Mouse (Mus musculus) cerebellum, postnatal 25 days (tissue): ENCODE measurements around the gene Ddah2.
"Not testable (repeated sequence)": the region's sequence is repeated elsewhere in the genome, so short reads cannot be mapped to it uniquely, and the experiment has no call there.

ENCODE experiments used
- DNase-seq, 2 experiments: peaks; one replicate each; pipeline ENCODE4 v3.0.0; 2021; ENCODE audit warnings: mixed read lengths in 2 of 2

Gene Ddah2

GRCm38 (mm10) chr17:35027277-35028068, 31.4 kb upstream of the Ddah2 start, which contains the start of gene Sapcd1:
Gene Sapcd1, minus strand, starts transcription at chr17:35028016.
- DNase-seq = peak; percentile 43 to 60

GRCm38 (mm10) chr17:35028315-35028714, 30.5 kb upstream of the Ddah2 start:
- DNase-seq = no peak

- DNase-seq = peak in 1 of 2 experiments; percentile 41
Measured at GRCm38 (mm10) chr17:35029691-35030532, 28.9 kb upstream of the Ddah2 start.

GRCm38 (mm10) chr17:35031272-35031671, 27.6 kb upstream of the Ddah2 start:
- no peak for DNase-seq

- DNase-seq = no peak
Measured at GRCm38 (mm10) chr17:35031880-35032279, 27.0 kb upstream of the Ddah2 start.

GRCm38 (mm10) chr17:35032323-35032870, 26.4 kb upstream of the Ddah2 start:
- DNase-seq = no peak

- DNase-seq = not testable (repeated sequence)
Measured at GRCm38 (mm10) chr17:35033703-35034102, 25.1 kb upstream of the Ddah2 start.

- DNase-seq = no peak
Measured at GRCm38 (mm10) chr17:35034896-35035295, 23.9 kb upstream of the Ddah2 start.

GRCm38 (mm10) chr17:35039121-35039873, 19.5 kb upstream of the Ddah2 start:
- DNase-seq = no peak

GRCm38 (mm10) chr17:35043794-35044193, 15.0 kb upstream of the Ddah2 start:
- no peak for DNase-seq

GRCm38 (mm10) chr17:35044904-35045806, 13.7 kb upstream of the Ddah2 start:
- DNase-seq = no peak

GRCm38 (mm10) chr17:35045807-35046680, 12.8 kb upstream of the Ddah2 start:
- DNase-seq = no peak

GRCm38 (mm10) chr17:35046681-35047455, 12.0 kb upstream of the Ddah2 start, which contains the start of gene Msh5:
Gene Msh5, minus strand, starts transcription at chr17:35046745.
- peak; percentile 95 to 98 for DNase-seq

- DNase-seq = no peak
Measured at GRCm38 (mm10) chr17:35047688-35048087, 11.1 kb upstream of the Ddah2 start.

- DNase-seq = no peak
Measured at GRCm38 (mm10) chr17:35048149-35048931, 10.5 kb upstream of the Ddah2 start.

GRCm38 (mm10) chr17:35048932-35049440, 9.8 kb upstream of the Ddah2 start:
- DNase-seq = no peak

- DNase-seq = peak in 1 of 2 experiments; percentile 47
Measured at GRCm38 (mm10) chr17:35049561-35050016, 9.2 kb upstream of the Ddah2 start, which contains the start of gene Clic1. Gene Clic1, plus strand, starts transcription at chr17:35049966.

- DNase-seq = peak; percentile 57 to 59
Measured at GRCm38 (mm10) chr17:35050126-35050750, 8.6 kb upstream of the Ddah2 start.
